Mouse (Mus musculus): ENCODE data around the gene Gas2l1. TPM values are rescaled to one million over a fixed set of nuclear protein-coding genes. Genes with fewer than 3 reads are reported as not detected.

Gas2l1 gene
- polyA plus RNA-seq, 1 experiment from 2014 or later, result 24.9 TPM

DNA sequence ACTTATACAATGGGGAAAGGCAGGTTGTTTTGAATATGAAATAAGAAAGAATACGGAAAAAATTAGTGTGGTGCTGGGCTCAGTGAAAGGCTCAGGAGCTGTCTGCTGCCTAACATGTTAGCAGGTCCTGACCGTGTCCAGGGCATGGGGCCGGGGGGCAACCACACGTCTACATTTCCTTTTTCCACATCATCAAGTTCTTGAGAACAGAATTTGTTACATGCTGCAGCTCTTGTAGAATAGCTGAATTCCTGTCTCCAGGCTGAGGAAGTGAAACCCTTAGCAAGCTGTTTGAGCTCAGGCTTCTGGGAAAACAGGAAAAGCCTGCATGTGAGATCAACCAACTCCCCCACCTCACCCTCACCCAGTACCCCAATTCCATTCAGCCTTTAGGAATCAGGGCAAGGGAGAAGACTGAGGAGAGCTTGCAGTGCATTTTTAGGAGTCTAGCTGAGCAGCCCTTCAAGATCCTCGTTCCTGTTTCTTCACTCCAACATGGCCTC lies 52.9 kb downstream of the Gas2l1 start:
- Histone ChIP-seq H3K9me3 (ENCODE audit: control insufficient read depth, low read length) (no peaks in the 10 kb centered on the region), H3K4me1 (ENCODE audit: control insufficient read depth, insufficient read depth, low read length) (no peaks in the 10 kb centered on the region), H3K27me3 (ENCODE audit: control insufficient read depth, insufficient read depth, low read length) (no peaks in the 10 kb centered on the region), H3K36me3 (ENCODE audit: control insufficient read depth, insufficient read depth, low read length) (peaks cover 48% of the 10 kb centered on the region), H3K4me3 (ENCODE audit: low read depth, low read length) (no peak overlapping the region), H3K9ac (replicated peaks; ENCODE audit: low read depth, low read length) (no peak overlapping the region), H3K27ac (ENCODE audit: low read depth, low read length) (no peak overlapping the region), H3K4me2 (ENCODE audit: low read depth, low read length) (no peak overlapping the region)
- no peak for ATAC-seq (ENCODE audit: low read depth)
- WGBS, result 93% methylated on average over 5 of the region's 5 CpGs

DNA sequence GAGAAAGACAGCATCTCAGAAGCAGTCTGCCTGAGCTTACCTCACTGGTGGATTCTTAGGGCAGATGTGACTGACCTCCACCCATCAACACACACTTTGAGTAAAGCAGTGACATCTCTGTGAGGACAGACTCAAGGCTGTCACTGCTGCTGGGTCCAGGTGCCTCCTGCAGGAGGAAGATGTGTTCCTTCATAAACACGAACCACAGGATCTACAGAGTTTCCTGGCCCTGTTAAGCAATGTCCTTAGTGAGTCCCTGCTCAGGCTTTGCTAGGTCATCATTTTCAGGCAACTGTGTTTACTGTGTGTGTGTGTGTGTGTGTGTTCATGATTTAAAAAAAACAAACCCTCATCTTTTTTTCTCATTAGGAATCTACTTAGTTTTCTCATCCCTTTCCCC lies 53.6 kb downstream of the Gas2l1 start:
- Histone ChIP-seq H3K4me1 (ENCODE audit: control insufficient read depth, insufficient read depth, low read length) (no peaks in the 10 kb centered on the region), H3K27ac (ENCODE audit: low read depth, low read length) (no peak overlapping the region), H3K27me3 (ENCODE audit: control insufficient read depth, insufficient read depth, low read length) (no peaks in the 10 kb centered on the region), H3K9ac (replicated peaks; ENCODE audit: low read depth, low read length) (no peak overlapping the region), H3K4me3 (ENCODE audit: low read depth, low read length) (no peak overlapping the region), H3K36me3 (ENCODE audit: control insufficient read depth, insufficient read depth, low read length) (peaks cover 40% of the 10 kb centered on the region), H3K4me2 (ENCODE audit: low read depth, low read length) (no peak overlapping the region), H3K9me3 (ENCODE audit: control insufficient read depth, low read length) (no peaks in the 10 kb centered on the region)
- 83% methylated on average over 1 of the region's 1 CpGs for WGBS
- no peak for ATAC-seq (ENCODE audit: low read depth)

DNA sequence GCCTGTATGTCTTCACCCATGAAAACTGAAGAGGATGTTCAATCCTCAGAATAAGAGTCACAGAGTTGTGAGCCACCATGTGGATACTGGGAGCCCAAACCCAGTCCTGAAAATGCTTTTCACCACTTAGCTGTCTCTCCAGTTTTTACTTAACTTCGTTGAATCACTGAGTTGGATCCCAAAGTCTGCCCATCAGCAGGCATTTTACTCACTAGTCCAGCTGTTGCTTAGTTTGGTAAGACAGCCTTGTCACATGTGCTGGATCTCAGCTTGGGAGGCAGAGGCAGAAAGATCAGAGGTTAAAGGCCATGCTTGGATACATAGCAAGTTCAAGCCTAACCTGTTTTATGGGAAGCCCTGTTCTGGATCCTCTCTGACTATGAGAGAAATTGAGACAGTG lies 54.9 kb downstream of the Gas2l1 start:
- ATAC-seq (ENCODE audit: low read depth), result no peak
- Histone ChIP-seq H3K27ac (ENCODE audit: low read depth, low read length) (no peak overlapping the region), H3K36me3 (ENCODE audit: control insufficient read depth, insufficient read depth, low read length) (peaks cover 29% of the 10 kb centered on the region), H3K4me2 (ENCODE audit: low read depth, low read length) (no peak overlapping the region), H3K9ac (replicated peaks; ENCODE audit: low read depth, low read length) (no peak overlapping the region), H3K4me1 (ENCODE audit: control insufficient read depth, insufficient read depth, low read length) (no peaks in the 10 kb centered on the region), H3K27me3 (ENCODE audit: control insufficient read depth, insufficient read depth, low read length) (no peaks in the 10 kb centered on the region), H3K9me3 (ENCODE audit: control insufficient read depth, low read length) (no peaks in the 10 kb centered on the region), H3K4me3 (ENCODE audit: low read depth, low read length) (no peak overlapping the region)
- 90% methylated on average over 1 of the region's 1 CpGs for WGBS

DNA sequence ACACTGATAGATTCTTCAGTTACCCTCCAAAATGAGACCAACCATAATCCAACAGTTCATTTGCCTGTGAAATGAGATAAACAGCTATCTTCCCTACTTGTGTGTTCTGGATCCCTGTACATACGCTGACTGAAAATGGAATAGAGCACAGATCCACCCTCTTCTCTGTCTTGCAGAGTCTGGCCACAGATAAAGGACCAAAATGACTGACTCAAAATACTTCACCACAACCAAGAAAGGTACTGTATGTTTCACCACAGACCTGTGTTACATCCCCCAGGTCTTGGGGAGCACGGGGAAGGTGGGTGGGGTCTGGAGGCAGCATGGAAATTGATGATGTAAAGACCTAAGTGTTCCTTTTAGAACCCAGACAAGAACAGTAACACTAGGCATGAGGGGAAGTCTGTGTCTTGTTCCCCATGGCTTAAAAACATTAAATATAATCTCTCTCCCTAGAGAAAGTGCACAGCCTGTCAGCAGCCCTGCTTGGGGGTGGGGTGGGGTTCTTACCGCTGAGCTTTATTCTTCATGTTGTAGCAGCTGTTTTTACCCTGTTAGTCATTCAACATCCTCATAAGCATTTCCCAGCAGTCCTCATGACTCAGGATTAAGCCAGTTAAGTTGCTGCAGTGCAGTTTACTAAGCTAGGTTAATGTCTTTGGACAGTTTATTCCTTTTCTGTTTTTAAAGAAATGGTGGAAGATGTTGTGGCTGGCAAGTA lies 55.6 kb downstream of the Gas2l1 start:
- no peaks in the 10 kb centered on the region for H3K9me3 ChIP-seq (ENCODE audit: control insufficient read depth, low read length)
- no peaks in the 10 kb centered on the region for H3K27me3 ChIP-seq (ENCODE audit: control insufficient read depth, insufficient read depth, low read length)
- H3K4me1 ChIP-seq (ENCODE audit: control insufficient read depth, insufficient read depth, low read length), result no peaks in the 10 kb centered on the region
- no peak overlapping the region for H3K9ac ChIP-seq (replicated peaks; ENCODE audit: low read depth, low read length)
- H3K27ac ChIP-seq (ENCODE audit: low read depth, low read length), result no peak overlapping the region
- WGBS, result 82% methylated on average over 3 of the region's 3 CpGs
- peaks cover 28% of the 10 kb centered on the region for H3K36me3 ChIP-seq (ENCODE audit: control insufficient read depth, insufficient read depth, low read length)
- no peak overlapping the region for H3K4me2 ChIP-seq (ENCODE audit: low read depth, low read length)
- ATAC-seq (ENCODE audit: low read depth), result no peak
- no peak overlapping the region for H3K4me3 ChIP-seq (ENCODE audit: low read depth, low read length)

DNA sequence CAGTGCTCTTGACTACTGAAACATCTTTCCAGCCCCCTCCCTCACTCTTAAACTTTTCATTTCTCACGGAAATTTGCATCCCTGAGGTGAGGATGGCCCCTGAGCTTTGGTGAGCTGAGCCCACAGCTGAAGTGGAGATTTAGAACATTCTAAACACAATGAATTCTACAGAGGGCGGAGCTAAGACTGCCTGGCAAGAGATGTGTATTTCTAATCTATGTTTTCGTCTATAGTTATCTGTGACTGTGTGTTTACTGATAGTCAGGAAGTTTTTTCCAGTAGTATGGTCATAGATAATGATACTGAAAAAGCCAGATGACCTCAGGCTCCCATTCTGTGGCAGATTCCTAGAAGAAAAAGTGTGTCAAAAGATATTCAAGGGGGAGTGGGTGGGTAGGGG lies 56.3 kb downstream of the Gas2l1 start:
- no peak for ATAC-seq (ENCODE audit: low read depth)
- peaks cover 22% of the 10 kb centered on the region for H3K36me3 ChIP-seq (ENCODE audit: control insufficient read depth, insufficient read depth, low read length)
- no peaks in the 10 kb centered on the region for H3K4me1 ChIP-seq (ENCODE audit: control insufficient read depth, insufficient read depth, low read length)
- H3K4me3 ChIP-seq (ENCODE audit: low read depth, low read length), result no peak overlapping the region
- no peak overlapping the region for H3K27ac ChIP-seq (ENCODE audit: low read depth, low read length)
- H3K4me2 ChIP-seq (ENCODE audit: low read depth, low read length), result no peak overlapping the region
- no peaks in the 10 kb centered on the region for H3K9me3 ChIP-seq (ENCODE audit: control insufficient read depth, low read length)
- no peaks in the 10 kb centered on the region for H3K27me3 ChIP-seq (ENCODE audit: control insufficient read depth, insufficient read depth, low read length)
- WGBS, result 90% methylated on average over 3 of the region's 3 CpGs
- H3K9ac ChIP-seq (replicated peaks; ENCODE audit: low read depth, low read length), result no peak overlapping the region

DNA sequence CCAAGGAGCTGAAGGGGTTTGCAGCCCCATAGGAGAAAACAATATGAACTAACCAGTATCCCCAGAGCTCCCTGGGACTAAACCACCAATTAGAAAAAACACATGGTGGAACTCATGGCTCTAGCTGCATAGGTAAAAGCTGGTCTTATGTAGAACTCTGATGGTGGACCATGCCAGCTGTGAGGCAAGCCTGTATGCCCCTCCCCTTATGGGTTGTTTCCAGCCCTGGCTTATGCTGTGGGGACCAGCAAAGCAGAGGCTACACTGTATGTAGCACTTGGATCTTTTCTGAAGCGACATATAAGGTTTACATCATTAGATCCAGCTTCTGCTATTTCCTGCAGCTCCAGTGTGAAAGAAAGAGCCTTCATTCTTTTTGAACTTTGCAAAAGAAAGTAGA lies 57.9 kb downstream of the Gas2l1 start:
- Histone ChIP-seq H3K36me3 (ENCODE audit: control insufficient read depth, insufficient read depth, low read length) (peaks cover 13% of the 10 kb centered on the region), H3K4me1 (ENCODE audit: control insufficient read depth, insufficient read depth, low read length) (no peaks in the 10 kb centered on the region)

DNA sequence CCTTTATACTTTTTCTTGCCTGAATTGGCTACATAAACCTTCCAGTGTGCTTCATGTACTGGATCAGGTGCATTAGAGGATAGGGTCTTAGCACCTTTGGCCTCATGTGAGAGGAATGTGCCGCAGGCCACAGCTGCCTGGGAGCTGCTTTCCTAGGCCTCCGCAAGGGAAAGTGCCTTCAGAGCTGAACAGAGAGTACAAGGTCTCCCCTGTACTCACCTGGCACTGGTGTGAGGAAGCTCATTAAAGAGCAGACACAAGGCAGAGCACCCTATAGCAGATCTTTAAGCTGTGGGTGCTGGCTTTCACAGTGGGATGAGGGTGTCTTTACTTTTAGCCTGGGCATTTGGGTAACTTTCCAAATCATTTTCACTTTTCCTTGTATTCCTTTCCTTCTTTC lies 59.6 kb downstream of the Gas2l1 start:
- Histone ChIP-seq H3K9ac (replicated peaks; ENCODE audit: low read depth, low read length) (no peak overlapping the region), H3K4me1 (ENCODE audit: control insufficient read depth, insufficient read depth, low read length) (no peaks in the 10 kb centered on the region), H3K27me3 (ENCODE audit: control insufficient read depth, insufficient read depth, low read length) (no peaks in the 10 kb centered on the region), H3K27ac (ENCODE audit: low read depth, low read length) (no peak overlapping the region), H3K36me3 (ENCODE audit: control insufficient read depth, insufficient read depth, low read length) (peaks cover 8% of the 10 kb centered on the region), H3K4me3 (ENCODE audit: low read depth, low read length) (no peak overlapping the region), H3K4me2 (ENCODE audit: low read depth, low read length) (no peak overlapping the region), H3K9me3 (ENCODE audit: control insufficient read depth, low read length) (no peaks in the 10 kb centered on the region)
- 89% methylated on average over 2 of the region's 2 CpGs for WGBS
- no peak for ATAC-seq (ENCODE audit: low read depth)

More for the DNA sequence above, 57.9 kb downstream of the Gas2l1 start:
- Histone ChIP-seq H3K27me3 (ENCODE audit: control insufficient read depth, insufficient read depth, low read length) (no peaks in the 10 kb centered on the region), H3K4me3 (ENCODE audit: low read depth, low read length) (no peak overlapping the region), H3K27ac (ENCODE audit: low read depth, low read length) (no peak overlapping the region), H3K4me2 (ENCODE audit: low read depth, low read length) (no peak overlapping the region), H3K9ac (replicated peaks; ENCODE audit: low read depth, low read length) (no peak overlapping the region), H3K9me3 (ENCODE audit: control insufficient read depth, low read length) (no peaks in the 10 kb centered on the region)
- ATAC-seq (ENCODE audit: low read depth), result no peak
- WGBS, result 90% methylated on average over 1 of the region's 1 CpGs

Small RNA genes lying within 50 kb of the gene (microRNA-seq; reads per million reads assigned to microRNA genes)
- gene Gm47296, result not detected

Other genes starting within 250 kb of the Gas2l1 start
- gene Nf2, start 215.8 kb downstream of the Gas2l1 start, polyA plus RNA-seq (2014; fragmentation: Nextera tagmentation; extraction: Ambion mirVana), result 52.3 and 69.5 TPM in 2 replicates
- 127 and 133 TPM in 2 replicates for gene Nipsnap1, start 191.4 kb downstream of the Gas2l1 start, polyA plus RNA-seq (2014; fragmentation: Nextera tagmentation; extraction: Ambion mirVana)
- 53.2 and 56.4 TPM in 2 replicates for gene Thoc5, start 170.0 kb downstream of the Gas2l1 start, polyA plus RNA-seq (2014; fragmentation: Nextera tagmentation; extraction: Ambion mirVana)
- 17.5 and 19.2 TPM in 2 replicates for gene Nefh, start 117.3 kb downstream of the Gas2l1 start, polyA plus RNA-seq (2014; fragmentation: Nextera tagmentation; extraction: Ambion mirVana)
- gene Ap1b1, start 78.5 kb downstream of the Gas2l1 start, polyA plus RNA-seq (2014; fragmentation: Nextera tagmentation; extraction: Ambion mirVana), result 94.9 and 105 TPM in 2 replicates
- 1.3 and 1.8 TPM in 2 replicates for gene Rasl10a, start 7.2 kb downstream of the Gas2l1 start, polyA plus RNA-seq (2014; fragmentation: Nextera tagmentation; extraction: Ambion mirVana)
- 33.1 and 34.4 TPM in 2 replicates for gene Rhbdd3, start 33.6 kb upstream of the Gas2l1 start, polyA plus RNA-seq (2014; fragmentation: Nextera tagmentation; extraction: Ambion mirVana)
- gene Ewsr1, start 33.9 kb upstream of the Gas2l1 start, polyA plus RNA-seq (2014; fragmentation: Nextera tagmentation; extraction: Ambion mirVana), result 320 and 364 TPM in 2 replicates
- gene Emid1, start 86.9 kb upstream of the Gas2l1 start, polyA plus RNA-seq (2014; fragmentation: Nextera tagmentation; extraction: Ambion mirVana), result 16.8 and 19.3 TPM in 2 replicates
- gene Kremen1, start 196.2 kb upstream of the Gas2l1 start, polyA plus RNA-seq (2014; fragmentation: Nextera tagmentation; extraction: Ambion mirVana), result 3.7 and 6.5 TPM in 2 replicates

All from neural tube, embryonic 14.5 days (tissue).